Mouse (Mus musculus): ENCODE measurements around the gene Olfr266. TPM values are rescaled to one million over a fixed set of nuclear protein-coding genes. Genes with fewer than 3 reads are reported as not detected.

Olfr266 gene
- polyA plus RNA-seq (2017; shearing (Covaris generic)) = not detected

GRCm38 (mm10) chr3:106826187-106826586 is at the start of gene Olfr266:
Olfr266 (minus strand) TSS chr3:106826287.

GRCm38 (mm10) chr3:106789930-106790329 is 36.2 kb downstream of the Olfr266 start, which contains the start of gene Cd53:
Cd53 (minus strand) TSS chr3:106790149.

Other genes starting within 250 kb of the Olfr266 start
- gene Lrif1, start 141.3 kb downstream of the Olfr266 start, polyA plus RNA-seq (2017; shearing (Covaris generic)) = 36.7 TPM
- gene Cd53, start 36.1 kb downstream of the Olfr266 start, polyA plus RNA-seq (2017; shearing (Covaris generic)) = 1,016 TPM
- 33.0 TPM for gene Kcna3, start 209.9 kb upstream of the Olfr266 start, polyA plus RNA-seq (2017; shearing (Covaris generic))